Mouse (Mus musculus) gastrocnemius, adult 2 months (tissue): ENCODE measurements around the gene Stab1. TPM values are rescaled to one million over a fixed set of nuclear protein-coding genes. Genes with fewer than 3 reads are reported as not detected.

Experiments used
- DNase-seq: peaks from one replicate; pipeline ENCODE4 v3.0.0; 2022
- H3K27ac ChIP-seq: fragments of 200-600 bp; 2 replicates; pipeline ENCODE4 v1.8.1; 2022; ENCODE audit warnings: mild to moderate bottlenecking
- H3K4me3 ChIP-seq: fragments of 200-600 bp; 2 replicates; pipeline ENCODE4 v1.8.1; 2022; ENCODE audit warnings: mild to moderate bottlenecking, moderate library complexity
- CTCF ChIP-seq: fragments of 200-600 bp; IDR thresholded peaks from 2 replicates; pipeline ENCODE4 v1.8.1; 2022; ENCODE audit warnings: antibody characterized with exemption, mild to moderate bottlenecking, moderate library complexity
- intact Hi-C: fragments of 180-260 bp; cut with DNase I; formaldehyde crosslinking; loops from one replicate; pipeline ENCODE4 v1.15.1; 2025
- total RNA-seq, 2 experiments: library from RNA; stranded (reverse); gene quantifications; 2 replicates each; pipeline ENCODE4 v1.2.3; 2021

Gene Stab1
- total RNA-seq, 2 experiments from 2014 or later = 14.0 to 16.5 TPM

DNA sequence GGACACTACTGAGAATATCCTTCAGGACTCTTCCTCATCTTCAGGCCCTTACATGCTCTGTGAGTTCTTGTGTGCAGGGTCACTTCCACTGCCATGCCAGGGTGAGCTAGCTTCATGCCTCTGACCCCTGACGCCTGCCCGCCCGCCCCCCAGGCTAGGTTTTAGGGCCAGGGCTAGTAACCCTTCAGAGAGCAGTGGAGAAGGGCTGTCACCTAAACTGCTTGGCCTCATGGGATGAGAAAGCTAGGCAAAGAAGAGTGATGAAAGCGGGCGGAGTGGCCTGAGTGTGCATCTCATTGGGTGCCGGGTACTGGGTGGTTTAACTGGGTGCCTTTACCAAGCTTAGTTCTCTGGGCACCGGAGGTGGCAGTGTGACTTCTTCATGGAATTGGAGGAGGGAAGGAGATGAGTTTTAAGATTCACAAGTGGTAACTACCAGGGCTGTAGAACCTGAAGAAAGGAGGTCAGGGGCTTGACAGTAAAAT lies 35.9 kb downstream of the Stab1 start:
- no peak overlapping the region for H3K4me3 ChIP-seq
- intact Hi-C loops = loop anchor here (5.0 kb wide), 1 partner anchor 45 kb away; no protein-coding TSS in a partner anchor
- H3K27ac ChIP-seq = no peak overlapping the region
- no peak for DNase-seq
- no peak for TF ChIP-seq CTCF

DNA sequence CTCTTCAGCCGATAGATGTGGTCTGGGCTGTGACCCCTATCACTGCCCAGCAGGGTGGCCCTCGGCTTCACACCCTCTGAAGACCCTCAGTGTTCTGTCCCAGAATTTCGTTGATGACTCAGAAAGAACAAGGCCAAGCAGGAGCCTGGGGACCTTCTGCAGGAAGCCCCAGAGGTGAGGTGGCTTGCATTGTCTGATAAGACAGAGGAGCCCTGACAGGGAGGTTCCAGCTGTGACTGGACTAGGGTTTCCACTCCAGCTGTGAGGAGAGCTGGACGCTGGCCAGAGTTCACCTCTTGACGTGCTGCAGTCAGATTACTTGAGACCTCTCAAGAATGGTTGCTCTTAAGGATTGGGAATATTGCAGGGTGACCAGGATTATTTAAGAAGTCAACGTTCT lies 36.4 kb downstream of the Stab1 start:
- DNase-seq = no peak
- H3K4me3 ChIP-seq = no peak overlapping the region
- no peak overlapping the region for H3K27ac ChIP-seq
- TF ChIP-seq CTCF = no peak
- intact Hi-C loops = loop anchor here (5.0 kb wide), 1 partner anchor 45 kb away; no protein-coding TSS in a partner anchor

DNA sequence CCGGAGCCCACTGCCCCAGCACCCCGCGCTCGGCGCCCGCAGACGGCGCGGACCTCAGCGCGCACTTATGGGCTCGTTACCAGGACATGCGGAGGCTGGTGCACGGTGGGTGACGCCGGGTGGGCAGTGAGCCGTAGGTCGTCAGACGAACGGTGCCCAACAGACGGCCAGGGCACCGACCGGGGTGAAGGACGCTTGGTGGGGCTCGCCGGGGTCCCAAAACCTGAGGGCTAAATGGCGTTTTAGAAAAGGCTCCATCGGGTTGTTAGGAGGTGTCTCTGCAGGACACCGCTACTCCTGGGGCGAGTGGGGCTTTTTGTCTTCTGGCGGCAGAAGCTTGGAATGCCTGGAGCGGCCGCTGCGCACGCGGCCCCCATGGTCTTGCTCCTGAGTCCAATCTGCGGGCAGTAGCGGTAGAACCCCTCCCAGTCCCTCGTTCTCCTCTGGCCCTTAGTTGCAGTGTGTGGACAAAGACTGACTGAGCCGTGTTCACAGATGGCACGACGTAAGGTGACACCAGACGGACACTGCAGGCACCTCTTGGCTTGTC lies 37.1 kb downstream of the Stab1 start:
- no peak for TF ChIP-seq CTCF
- Histone ChIP-seq H3K27ac (peak overlapping the region; percentile 56), H3K4me3 (peak overlapping the region; percentile 79)
- no peak for DNase-seq
- intact Hi-C loops = loop anchor here (5.0 kb wide), 1 partner anchor 46 kb away; no protein-coding TSS in a partner anchor

DNA sequence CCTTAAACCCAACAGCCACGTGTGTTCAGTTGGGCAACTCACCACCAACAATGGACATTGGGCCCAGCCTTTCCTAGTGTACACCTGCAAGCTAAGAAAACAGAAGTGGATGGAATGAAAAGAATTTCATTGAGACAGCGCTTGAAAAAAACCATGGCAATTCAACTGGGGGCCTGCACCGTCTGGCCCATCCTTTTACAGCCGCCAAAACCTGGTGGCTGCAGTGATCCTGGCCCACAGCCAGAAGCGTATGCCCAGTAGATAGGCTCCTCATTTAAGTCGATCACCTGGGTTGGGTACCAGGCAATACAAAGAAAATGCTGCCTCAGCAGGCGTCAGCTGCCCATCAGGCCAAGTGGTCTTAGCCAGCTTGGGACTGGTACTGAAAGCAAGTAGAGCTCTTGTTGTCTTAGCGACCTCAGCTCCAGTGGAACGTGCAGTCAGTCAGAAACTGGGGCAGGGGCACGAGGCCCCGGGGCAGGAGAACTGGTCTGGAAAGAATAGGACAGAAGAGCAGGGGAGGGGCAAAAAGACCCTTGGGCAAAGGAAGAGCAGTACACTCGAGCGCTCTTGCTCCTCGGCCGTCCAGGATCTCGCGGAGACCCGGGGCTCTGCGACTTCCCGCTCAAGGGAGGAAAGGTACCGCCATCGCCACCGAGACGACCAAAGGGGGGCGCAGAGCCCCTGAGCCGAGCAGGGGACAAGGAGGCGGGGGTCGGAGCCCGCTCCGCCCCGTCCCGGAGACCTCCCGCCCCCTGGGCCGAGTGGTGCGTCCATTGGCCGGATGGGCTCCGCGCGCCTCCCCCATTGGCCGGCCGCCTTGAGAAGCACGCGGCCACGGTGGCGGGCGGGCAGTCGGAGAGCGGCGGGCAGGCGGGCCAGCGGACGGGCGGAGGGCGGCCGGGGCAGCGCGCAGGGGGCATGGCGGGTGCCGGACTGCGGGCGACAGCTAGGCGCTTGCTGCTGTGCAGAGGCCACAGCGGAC lies 37.9 kb downstream of the Stab1 start, which contains the start of gene Nt5dc2:
Gene Nt5dc2, plus strand, starts transcription at position 818 of the 985 bp plus-strand sequence.
- peak; percentile 94 for DNase-seq
- no peak for TF ChIP-seq CTCF
- intact Hi-C loops = loop anchor here (5.0 kb wide), 1 partner anchor 47 kb away; no protein-coding TSS in a partner anchor

DNA sequence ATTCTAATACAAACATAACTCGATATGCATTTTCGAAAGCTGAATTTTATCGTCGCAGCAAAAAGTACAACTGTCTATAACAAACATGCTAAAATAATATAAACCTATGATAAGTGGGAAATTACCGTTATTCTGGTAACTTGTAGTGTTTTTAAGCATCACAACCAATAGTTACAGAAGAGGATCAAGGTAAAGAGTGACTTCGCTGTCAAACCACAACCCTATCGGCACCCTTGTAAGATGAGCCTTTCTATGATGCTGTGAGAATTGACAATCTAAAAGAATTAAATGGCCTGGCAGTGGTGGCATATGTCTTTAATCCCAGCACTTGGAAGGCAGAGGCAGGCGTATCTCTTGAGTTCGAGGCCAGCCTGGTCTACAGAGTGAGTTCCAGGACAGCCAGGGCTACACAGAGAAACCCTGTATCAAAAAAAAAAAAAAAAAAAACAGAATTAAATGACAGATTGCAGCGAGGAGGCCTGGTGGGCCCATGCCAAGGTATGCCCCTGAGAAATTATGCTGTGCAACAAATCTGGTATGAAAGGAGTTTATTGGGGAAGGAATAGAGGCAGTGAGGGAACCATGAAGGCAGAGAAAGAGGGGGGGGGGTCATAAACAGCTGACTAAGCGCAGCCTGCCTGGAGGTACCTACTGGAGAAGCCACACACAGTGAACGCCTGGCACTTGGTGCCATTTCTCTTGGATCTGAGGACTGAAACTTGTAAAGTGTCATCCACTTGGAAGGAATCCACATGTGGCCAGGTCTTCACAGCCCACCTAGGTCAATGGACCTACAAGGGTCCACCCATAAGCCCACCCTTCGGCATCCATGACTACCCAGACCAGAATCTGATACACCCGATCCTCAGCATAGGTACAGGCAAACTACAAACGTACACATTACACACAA lies 38.9 kb downstream of the Stab1 start:
- H3K27ac ChIP-seq = peak overlapping the region; percentile 73
- intact Hi-C loops = loop anchor here (2.0 to 5.0 kb wide), 4 partner anchors 43 to 123 kb away; partner anchors contain the start of genes Bap1 and Phf7
- no peak for TF ChIP-seq CTCF
- H3K4me3 ChIP-seq = peak overlapping the region; percentile 91
- no peak for DNase-seq

More for the DNA sequence above, 37.9 kb downstream of the Stab1 start, which contains the start of gene Nt5dc2:
- Histone ChIP-seq H3K4me3 (peak within 1 kb of the TSS; percentile 79), H3K27ac (peak within 1 kb of the TSS; percentile 68)

DNA sequence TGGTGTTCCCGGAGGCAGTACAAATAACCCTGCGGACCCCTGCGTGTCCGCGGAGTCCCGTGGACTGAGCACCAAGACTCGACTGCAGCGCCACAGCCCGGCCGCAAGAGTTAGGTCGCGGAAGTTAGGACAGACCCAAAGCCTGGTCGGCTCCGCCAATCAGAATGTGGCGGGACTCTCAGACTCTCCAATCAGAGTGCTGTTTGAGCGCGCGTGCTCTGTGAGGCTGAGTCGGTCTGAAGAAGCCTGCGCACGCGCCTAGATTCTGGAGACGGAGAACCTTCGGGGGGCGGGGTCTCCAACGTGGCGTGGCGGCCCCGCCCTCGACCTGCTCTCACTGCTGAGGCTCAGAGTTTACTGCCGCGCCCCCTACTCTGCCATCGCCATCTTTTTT lies 39.6 kb downstream of the Stab1 start, which contains the start of gene Smim4:
Gene Smim4, minus strand, starts transcription at position 131 of the 394 bp plus-strand sequence.
- intact Hi-C loops = loop anchor here (2.0 to 5.0 kb wide), 3 partner anchors 42 to 123 kb away; partner anchors contain the start of genes Bap1 and Phf7
- Histone ChIP-seq H3K4me3 (peak within 1 kb of the TSS; percentile 91), H3K27ac (peak within 1 kb of the TSS; percentile 93)
- DNase-seq = peak; percentile 98
- TF ChIP-seq CTCF = peak; percentile 71

DNA sequence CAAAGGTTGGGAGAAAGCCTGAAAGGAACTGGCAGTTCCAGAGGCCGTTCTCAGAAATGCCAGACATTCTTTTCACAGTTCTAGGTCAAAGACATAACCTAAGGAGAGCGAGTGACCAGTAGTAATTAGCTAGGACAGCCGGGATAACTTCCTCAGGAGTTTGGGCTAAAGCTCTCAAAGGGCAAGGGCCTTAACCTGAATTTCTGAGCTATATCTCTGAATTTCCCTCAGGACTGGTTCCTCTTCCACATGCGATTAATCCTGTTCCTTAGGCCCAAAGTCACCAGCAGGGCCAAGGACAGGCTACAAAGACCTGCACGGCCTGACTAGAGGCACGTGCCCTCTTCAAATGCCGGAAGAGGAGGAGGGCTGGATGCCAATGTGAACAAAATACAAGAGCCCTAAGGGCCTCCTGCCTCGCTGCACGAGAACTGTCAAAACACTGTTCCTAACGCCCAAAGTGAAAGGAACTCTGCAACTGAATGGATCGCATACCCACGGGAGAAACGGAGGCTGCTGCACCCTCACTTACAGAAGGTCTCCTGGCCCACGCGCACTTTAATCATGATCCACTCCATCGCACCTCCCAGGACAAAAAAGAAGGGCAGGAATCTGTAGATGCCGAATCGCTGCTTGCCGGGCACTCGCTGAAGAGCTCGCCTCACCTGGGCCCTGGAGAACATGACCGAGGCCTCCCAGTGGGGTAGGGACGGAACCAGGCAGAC lies 40.2 kb downstream of the Stab1 start:
- H3K4me3 ChIP-seq = peak overlapping the region; percentile 91
- DNase-seq = peak; percentile 51
- intact Hi-C loops = loop anchor here (2.0 to 5.0 kb wide), 3 partner anchors 41 to 124 kb away; partner anchors contain the start of genes Bap1 and Phf7
- peak overlapping the region; percentile 93 for H3K27ac ChIP-seq
- no peak for TF ChIP-seq CTCF

DNA sequence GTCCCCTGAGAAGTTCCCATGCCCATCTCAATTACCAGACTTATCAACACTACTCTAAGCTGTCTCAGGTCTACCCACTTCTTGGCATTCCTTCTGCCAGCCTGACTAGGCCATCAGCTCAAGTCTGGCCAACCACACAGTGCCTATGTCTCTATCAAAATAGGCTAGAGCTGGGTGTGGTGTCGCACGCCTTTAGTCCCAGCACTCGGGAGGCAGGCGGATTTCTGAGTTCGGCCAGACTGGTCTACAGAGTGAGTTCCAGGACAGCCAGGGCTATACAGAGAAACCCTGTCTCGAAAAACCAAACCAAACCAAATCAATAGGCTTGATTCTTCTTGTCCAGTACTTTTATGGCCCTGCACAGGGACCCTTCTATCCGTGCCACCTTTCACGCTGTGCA lies 41.6 kb downstream of the Stab1 start:
- no peak for TF ChIP-seq CTCF

DNA sequence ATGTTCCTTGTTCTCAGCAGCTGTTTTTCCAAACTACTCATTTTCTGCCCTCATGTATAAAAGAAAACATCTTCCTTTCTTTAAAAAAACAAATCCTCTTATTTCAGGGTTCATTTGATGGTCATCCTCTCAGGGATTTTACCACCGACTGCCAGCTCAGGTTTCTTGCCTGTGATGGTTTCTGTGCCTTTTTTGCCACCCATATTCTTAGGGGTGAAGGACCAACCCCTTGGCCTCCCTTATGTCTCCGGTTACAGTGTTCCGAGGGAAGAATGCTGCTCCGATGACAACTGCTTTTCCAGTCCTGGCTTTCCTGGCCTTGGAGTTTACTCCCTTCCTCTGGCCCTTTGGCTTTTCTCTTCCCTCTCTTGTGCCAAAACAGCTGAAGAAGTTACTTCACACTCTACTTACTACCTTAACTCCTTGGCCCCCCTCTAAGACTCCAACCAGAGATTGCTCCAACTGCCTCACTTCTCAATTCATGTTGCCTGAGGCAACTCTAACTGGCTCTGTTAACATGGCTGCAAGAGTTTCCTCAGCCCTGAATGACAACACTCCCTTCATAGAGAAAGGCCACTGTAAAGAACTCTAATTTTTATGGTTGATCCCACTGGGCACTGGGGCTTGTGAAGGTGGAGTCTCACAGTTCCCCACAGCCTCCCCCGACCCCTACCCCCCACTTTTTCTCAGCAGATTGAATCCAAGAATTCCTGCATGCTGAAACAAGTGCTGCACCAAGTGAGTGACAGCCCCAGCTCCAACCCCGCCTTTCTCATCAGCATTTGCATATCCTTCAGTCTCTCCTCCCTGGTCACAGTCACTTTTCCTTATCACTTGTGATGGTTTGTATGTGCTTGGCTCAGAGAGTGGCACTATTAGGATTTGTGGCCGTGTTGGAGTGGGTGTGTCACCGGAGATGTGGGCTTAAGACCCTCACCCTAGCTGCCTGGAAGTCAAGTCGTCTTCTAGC lies 43.0 kb downstream of the Stab1 start:
- H3K27ac ChIP-seq = peak overlapping the region; percentile 55
- H3K4me3 ChIP-seq = no peak overlapping the region
- no peak for TF ChIP-seq CTCF
- no peak for DNase-seq
- intact Hi-C loops = loop anchor here (5.0 kb wide), 1 partner anchor 127 kb away; the partner anchor contains the start of genes Bap1 and Phf7

More for the DNA sequence above, 41.6 kb downstream of the Stab1 start:
- peak overlapping the region; percentile 23 for H3K4me3 ChIP-seq
- no peak overlapping the region for H3K27ac ChIP-seq
- intact Hi-C loops = loop anchor here (5.0 kb wide), 1 partner anchor 125 kb away; the partner anchor contains the start of genes Bap1 and Phf7
- DNase-seq = no peak

DNA sequence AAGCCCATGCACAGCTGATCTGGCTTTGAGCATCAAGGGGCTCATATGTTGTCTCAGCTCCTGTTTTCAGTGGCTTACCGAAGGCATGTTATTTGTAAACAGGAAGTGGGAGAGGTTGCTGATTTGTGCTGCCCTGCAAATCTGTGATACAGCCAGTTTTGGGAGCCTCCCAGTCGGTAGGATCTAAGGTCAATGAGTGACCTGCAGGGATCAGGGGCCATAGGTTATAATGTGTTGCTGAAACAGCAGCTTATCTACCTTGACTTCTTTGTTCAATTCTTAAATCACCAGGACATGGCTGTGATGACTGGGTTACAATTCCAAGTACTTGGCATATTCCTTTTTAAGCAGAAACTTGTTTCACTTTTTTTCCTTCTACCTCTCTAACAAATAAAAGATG lies 52.9 kb downstream of the Stab1 start:
- Histone ChIP-seq H3K27ac (no peak overlapping the region), H3K4me3 (no peak overlapping the region)
- intact Hi-C loops = no loop called here
- no peak for DNase-seq
- no peak for TF ChIP-seq CTCF
